In the genomic region with DNA sequence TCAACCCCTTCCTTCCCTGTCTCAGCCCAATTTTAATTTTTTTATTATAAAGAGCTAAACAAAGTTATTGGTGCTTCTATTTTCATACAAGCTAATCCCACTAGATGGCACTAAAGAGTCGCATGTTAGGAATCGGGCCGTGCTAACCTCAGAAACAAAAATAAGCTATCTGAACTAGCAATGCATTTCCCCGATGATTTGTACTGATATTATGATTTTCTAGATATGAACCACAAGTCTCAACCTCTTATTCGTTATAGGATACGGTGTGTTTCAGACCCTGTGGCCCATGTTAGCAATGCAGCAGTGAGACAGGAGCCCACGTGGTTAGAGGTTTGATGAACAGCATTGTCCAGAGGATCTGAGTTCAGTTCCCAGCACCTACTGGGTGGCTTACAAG, we compare ENCODE assay signal across 8 mouse cellular contexts. TPM values are rescaled to one million over a fixed set of nuclear protein-coding genes. Genes with fewer than 3 reads are reported as not detected.
DNase-seq lines count a peak whose midpoint lies in the region; ATAC-seq and TF ChIP-seq lines count a peak whose summit lies in the region.

No protein-coding gene starts in this region.

- TF ChIP-seq CTCF in gastrocnemius, adult 2 months (IDR thresholded peaks at IDR 0.05): peak; percentile 76

- DNase-seq in gastrocnemius, adult 2 months: no peak
- no peak for DNase-seq in gastrocnemius, postnatal 14 days
- peak; percentile 33 to 51 for DNase-seq in right cerebral cortex, adult 2 months (ENCODE audit: low spot score in 2 of 2)
- no peak for DNase-seq in right cerebral cortex, postnatal 10 days (ENCODE audit: low spot score in 2 of 2)
- DNase-seq in embryo, embryonic 9.5 days (ENCODE audit: extremely low spot score): peak; percentile 40
- no peak for DNase-seq in right cerebral cortex, adult 18-20 months
- no peak for DNase-seq in thymus, postnatal 4 days

- H3K27ac ChIP-seq in gastrocnemius, adult 2 months: no peak overlapping the region

- ATAC-seq in megakaryocyte, adult 5-6 weeks (ENCODE audit: poor library complexity, severe bottlenecking): peak; percentile 75

- intact Hi-C loops in gastrocnemius, adult 2 months (cut with DNase I): no loop called here
- intact Hi-C loops in gastrocnemius, postnatal 14 days (cut with DNase I; ENCODE audit: low total_unique reads): no loop called here

- 0 out of 2 replicates have a peak overlapping the region, but pooled peaks have one; percentile 25 for H3K4me3 ChIP-seq in gastrocnemius, adult 2 months

RNA-seq across cellular contexts. Expression of gene Trim45, which starts 5.2 kb away (rescaled TPM):
- total RNA-seq in gastrocnemius, adult 2 months (2021): 1 to 10 TPM; 4.7 to 7.8 TPM
- 1 to 10 TPM; 4.9 to 7.2 TPM for total RNA-seq in gastrocnemius, postnatal 14 days (2021)
- total RNA-seq in megakaryocyte, adult 5-6 weeks (2015): 0.83 and 0.98 TPM in 2 replicates
- total RNA-seq in megakaryocyte, adult 5-6 weeks (2017): 2.4 and 4.4 TPM in 2 replicates

RNA-seq across cellular contexts. Expression of gene Ttf2, which starts 52.6 kb away (rescaled TPM):
- total RNA-seq in gastrocnemius, adult 2 months (2021): 1 to 10 TPM; 2.5 to 3.1 TPM
- 1 to 10 TPM; 4.5 to 4.8 TPM for total RNA-seq in gastrocnemius, postnatal 14 days (2021)
- total RNA-seq in megakaryocyte, adult 5-6 weeks (2015): 16.0 and 20.7 TPM in 2 replicates
- total RNA-seq in megakaryocyte, adult 5-6 weeks (2017): 23.8 and 24.6 TPM in 2 replicates

Comparison
In these comparisons a context has a peak if more than half of its experiments do, and no peak if none do; other contexts are left out.
1. DNase-seq: peak in right cerebral cortex, adult 2 months (2 of 2) and embryo, embryonic 9.5 days (single experiment); none in gastrocnemius, adult 2 months (single experiment), gastrocnemius, postnatal 14 days (single experiment), right cerebral cortex, postnatal 10 days (0 of 2), right cerebral cortex, adult 18-20 months (single experiment) and thymus, postnatal 4 days (single experiment).